Comparison of ENCODE assay signal across 7 mouse cellular contexts in the genomic region with DNA sequence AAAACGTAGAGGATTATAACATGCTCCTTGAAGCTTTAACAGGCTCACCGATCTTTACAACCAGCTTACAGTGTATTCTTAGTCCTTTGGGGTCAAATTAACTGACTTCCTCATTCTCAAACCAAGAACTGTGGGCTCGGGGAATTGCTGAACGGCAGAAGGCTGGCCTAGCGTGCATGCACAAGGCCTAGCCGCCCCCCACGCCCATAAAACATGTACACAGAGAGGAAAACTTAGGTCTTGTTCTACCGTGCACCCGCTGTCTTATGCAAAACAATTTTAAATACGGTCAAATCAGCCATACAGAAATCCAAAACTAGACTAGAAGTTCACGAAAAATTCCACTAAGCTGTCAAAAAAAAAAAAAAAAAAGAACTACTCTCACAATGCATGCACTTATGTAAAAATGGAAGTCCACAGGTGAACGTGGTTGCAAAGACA. TPM values are rescaled to one million over a fixed set of nuclear protein-coding genes. Genes with fewer than 3 reads are reported as not detected.
DNase-seq lines count a peak whose midpoint lies in the region; ATAC-seq and TF ChIP-seq lines count a peak whose summit lies in the region.

No protein-coding gene starts in this region.

- H3K4me2 ChIP-seq in hindbrain, embryonic 15.5 days, result peak overlapping the region; percentile 82
- H3K4me2 ChIP-seq in liver, postnatal 0 days (ENCODE audit: low read depth, low read length), result peak overlapping the region; percentile 92
- H3K4me2 ChIP-seq in neural tube, embryonic 15.5 days, result peak overlapping the region; percentile 85

- no peaks in the 10 kb centered on the region for H3K27me3 ChIP-seq in G1E (ENCODE audit: insufficient read depth, low read length)
- H3K27me3 ChIP-seq in hindbrain, embryonic 15.5 days, result no peaks in the 10 kb centered on the region
- H3K27me3 ChIP-seq in liver, postnatal 0 days (ENCODE audit: insufficient read depth, low read length), result no peaks in the 10 kb centered on the region
- no peaks in the 10 kb centered on the region for H3K27me3 ChIP-seq in neural tube, embryonic 15.5 days (replicated peaks)

- peak; percentile 48 for DNase-seq in CD4-positive, CD25-positive, alpha-beta regulatory T cell, adult 2 months (ENCODE audit: low read depth, low spot score)
- DNase-seq in G1E (ENCODE audit: low spot score), result peak; percentile 50
- peak; percentile 55 for DNase-seq in liver, postnatal 0 days
- DNase-seq in Muller cell, postnatal 12 days (ENCODE audit: inconsistent ontology term), result no peak

- no peak for TF ChIP-seq POLR2A in embryonic fibroblast, embryonic 13.5 days (IDR thresholded peaks at IDR 0.05; ENCODE audit: low read depth, low read length)

- H3K4me3 ChIP-seq in G1E (ENCODE audit: low read depth, low read length), result peak overlapping the region; percentile 91
- peak overlapping the region; percentile 77 for H3K4me3 ChIP-seq in embryonic fibroblast, embryonic 13.5 days (ENCODE audit: insufficient read depth, low read length)
- peak overlapping the region; percentile 96 for H3K4me3 ChIP-seq in hindbrain, embryonic 15.5 days
- H3K4me3 ChIP-seq in liver, postnatal 0 days (ENCODE audit: low read depth, low read length), result peak overlapping the region; percentile 90
- H3K4me3 ChIP-seq in neural tube, embryonic 15.5 days (replicated peaks), result peak overlapping the region; percentile 100

- WGBS in hindbrain, embryonic 15.5 days, result 3% methylated on average over 12 of the region's 12 CpGs
- under 1% methylated on average over 12 of the region's 12 CpGs for WGBS in liver, postnatal 0 days (ENCODE audit: insufficient replicate concordance)
- 1% methylated on average over 12 of the region's 12 CpGs for WGBS in neural tube, embryonic 15.5 days

- ATAC-seq in G1E (ENCODE audit: extremely low read depth, insufficient number of reproducible peaks, low FRiP score, poor library complexity, severe bottlenecking), result peak; percentile 48; the same call in 1 of the 2 replicates
- no peak for ATAC-seq in hindbrain, embryonic 15.5 days (ENCODE audit: low FRiP score, low read depth)
- ATAC-seq in liver, postnatal 0 days, result no peak
- ATAC-seq in neural tube, embryonic 15.5 days (ENCODE audit: low FRiP score), result no peak

- peaks cover 13% of the 10 kb centered on the region for H3K36me3 ChIP-seq in G1E (replicated peaks)
- no peaks in the 10 kb centered on the region for H3K36me3 ChIP-seq in hindbrain, embryonic 15.5 days
- no peaks in the 10 kb centered on the region for H3K36me3 ChIP-seq in liver, postnatal 0 days (replicated peaks; ENCODE audit: insufficient read depth, low read length)
- H3K36me3 ChIP-seq in neural tube, embryonic 15.5 days, result no peaks in the 10 kb centered on the region

- no peak for TF ChIP-seq CTCF in G1E (IDR thresholded peaks at IDR 0.05; ENCODE audit: low read depth, low read length)
- TF ChIP-seq CTCF in embryonic fibroblast, embryonic 13.5 days (IDR thresholded peaks at IDR 0.05; ENCODE audit: borderline replicate concordance, insufficient read depth, low read length), result no peak
- TF ChIP-seq CTCF in liver, postnatal 0 days (IDR thresholded peaks at IDR 0.05; ENCODE audit: low read depth), result no peak

- H3K9ac ChIP-seq in hindbrain, embryonic 15.5 days, result peak overlapping the region; percentile 98
- H3K9ac ChIP-seq in liver, postnatal 0 days (replicated peaks), result peak overlapping the region; percentile 98
- H3K9ac ChIP-seq in neural tube, embryonic 15.5 days (replicated peaks), result peak overlapping the region; percentile 100

- 0 out of 2 replicates have a peak overlapping the region, but pooled peaks have one; percentile 97 for H3K27ac ChIP-seq in embryonic fibroblast, embryonic 13.5 days (ENCODE audit: insufficient read depth, low read length)
- peak overlapping the region; percentile 100 for H3K27ac ChIP-seq in hindbrain, embryonic 15.5 days (replicated peaks)
- H3K27ac ChIP-seq in liver, postnatal 0 days (ENCODE audit: low read depth), result peak overlapping the region; percentile 100
- peak overlapping the region; percentile 100 for H3K27ac ChIP-seq in neural tube, embryonic 15.5 days (replicated peaks)

- no peak for TF ChIP-seq EP300 in liver, postnatal 0 days (IDR thresholded peaks at IDR 0.05; ENCODE audit: low read depth)

- H3K9me3 ChIP-seq in G1E (replicated peaks), result no peaks in the 10 kb centered on the region
- H3K9me3 ChIP-seq in hindbrain, embryonic 15.5 days, result no peaks in the 10 kb centered on the region
- H3K9me3 ChIP-seq in liver, postnatal 0 days (ENCODE audit: low read length), result no peaks in the 10 kb centered on the region
- H3K9me3 ChIP-seq in neural tube, embryonic 15.5 days (replicated peaks), result no peaks in the 10 kb centered on the region

- peaks cover 30% of the 10 kb centered on the region for H3K4me1 ChIP-seq in G1E (ENCODE audit: insufficient read depth, low read depth, low read length)
- no peaks in the 10 kb centered on the region for H3K4me1 ChIP-seq in embryonic fibroblast, embryonic 13.5 days (ENCODE audit: control insufficient read depth, insufficient read depth, low read length)
- H3K4me1 ChIP-seq in hindbrain, embryonic 15.5 days (replicated peaks), result peaks cover 30% of the 10 kb centered on the region
- H3K4me1 ChIP-seq in liver, postnatal 0 days (ENCODE audit: insufficient read depth), result no peaks in the 10 kb centered on the region
- H3K4me1 ChIP-seq in neural tube, embryonic 15.5 days, result peaks cover 21% of the 10 kb centered on the region

RNA-seq across cellular contexts. Expression of a gene that starts 2.8 kb away (rescaled TPM):
- total RNA-seq in G1E (2014; fragmentation: Nextera tagmentation) (103 and 107 TPM in 2 replicates), G1E (2017) (150 and 173 TPM in 2 replicates)
- polyA plus RNA-seq in G1E (2012), result 37.5 and 44.0 TPM in 2 replicates
- polyA plus RNA-seq in embryonic fibroblast, embryonic 13.5 days (2011; ENCODE audit: insufficient read length, low read depth, missing spikeins), result 113 and 135 TPM in 2 replicates
- 123 and 124 TPM in 2 replicates for polyA plus RNA-seq in hindbrain, embryonic 15.5 days (2015; fragmentation: Nextera tagmentation; extraction: Ambion mirVana)
- polyA plus RNA-seq in liver, postnatal 0 days (2015; fragmentation: Nextera tagmentation; extraction: Ambion mirVana), result 49.2 and 54.6 TPM in 2 replicates
- 111 and 113 TPM in 2 replicates for polyA plus RNA-seq in neural tube, embryonic 15.5 days (2015; fragmentation: Nextera tagmentation; extraction: Ambion mirVana)

RNA-seq across cellular contexts. Expression of a gene that starts 15.4 kb away (rescaled TPM):
- total RNA-seq in G1E (2014; fragmentation: Nextera tagmentation) (107 and 144 TPM in 2 replicates), G1E (2017) (102 and 111 TPM in 2 replicates)
- 407 and 592 TPM in 2 replicates for polyA plus RNA-seq in G1E (2012)
- 52.9 and 53.8 TPM in 2 replicates for polyA plus RNA-seq in embryonic fibroblast, embryonic 13.5 days (2011; ENCODE audit: insufficient read length, low read depth, missing spikeins)
- 134 and 143 TPM in 2 replicates for polyA plus RNA-seq in hindbrain, embryonic 15.5 days (2015; fragmentation: Nextera tagmentation; extraction: Ambion mirVana)
- polyA plus RNA-seq in liver, postnatal 0 days (2015; fragmentation: Nextera tagmentation; extraction: Ambion mirVana), result 200 and 212 TPM in 2 replicates
- polyA plus RNA-seq in neural tube, embryonic 15.5 days (2015; fragmentation: Nextera tagmentation; extraction: Ambion mirVana), result 132 and 141 TPM in 2 replicates

RNA-seq across cellular contexts. Expression of a gene that starts 30.7 kb away (rescaled TPM):
- total RNA-seq in G1E (2014; fragmentation: Nextera tagmentation), result 27.5 and 36.6 TPM in 2 replicates
- total RNA-seq in G1E (2017), result 91.9 and 98.6 TPM in 2 replicates
- polyA plus RNA-seq in G1E (2012), result 10.3 and 14.4 TPM in 2 replicates
- 46.5 and 46.7 TPM in 2 replicates for polyA plus RNA-seq in embryonic fibroblast, embryonic 13.5 days (2011; ENCODE audit: insufficient read length, low read depth, missing spikeins)
- 331 and 333 TPM in 2 replicates for polyA plus RNA-seq in hindbrain, embryonic 15.5 days (2015; fragmentation: Nextera tagmentation; extraction: Ambion mirVana)
- polyA plus RNA-seq in liver, postnatal 0 days (2015; fragmentation: Nextera tagmentation; extraction: Ambion mirVana), result 36.4 and 39.1 TPM in 2 replicates
- 299 and 347 TPM in 2 replicates for polyA plus RNA-seq in neural tube, embryonic 15.5 days (2015; fragmentation: Nextera tagmentation; extraction: Ambion mirVana)

RNA-seq across cellular contexts. Expression of a gene that starts 50.8 kb away (rescaled TPM):
- total RNA-seq in G1E (2014; fragmentation: Nextera tagmentation) (not detected in 2 replicates), G1E (2017) (0.66 and 1.8 TPM in 2 replicates)
- polyA plus RNA-seq in G1E (2012), result 0.10 and 0.15 TPM in 2 replicates
- polyA plus RNA-seq in embryonic fibroblast, embryonic 13.5 days (2011; ENCODE audit: insufficient read length, low read depth, missing spikeins), result 0.61 TPM in 1 of 2 replicates, not detected in the other
- 0.39 and 1.2 TPM in 2 replicates for polyA plus RNA-seq in hindbrain, embryonic 15.5 days (2015; fragmentation: Nextera tagmentation; extraction: Ambion mirVana)
- polyA plus RNA-seq in liver, postnatal 0 days (2015; fragmentation: Nextera tagmentation; extraction: Ambion mirVana), result 38.4 and 38.8 TPM in 2 replicates
- polyA plus RNA-seq in neural tube, embryonic 15.5 days (2015; fragmentation: Nextera tagmentation; extraction: Ambion mirVana), result 1.1 and 1.2 TPM in 2 replicates
